Mouse (Mus musculus) heart, adult 2 months (tissue): ENCODE results near the gene Art3.

Experiments used
- EP300 ChIP-seq: fragments of 200-500 bp; IDR thresholded peaks from 2 replicates; pipeline ENCODE4 v1.6.1; 2011; ENCODE audit warnings: low read depth, low read length, control low read depth; ENCODE audit not compliant: insufficient read depth
- POLR2A ChIP-seq: fragments of 200-500 bp; IDR thresholded peaks from 2 replicates; pipeline ENCODE4 v1.6.1; 2011; ENCODE audit warnings: mild to moderate bottlenecking, low read depth, low read length, control low read depth; ENCODE audit not compliant: insufficient read depth

GRCm38 (mm10) chr5:92413271-92413981 lies 81.8 kb downstream of the Art3 start:
- TF ChIP-seq EP300, result no peak
- no peak for TF ChIP-seq POLR2A
